In the genomic region with DNA sequence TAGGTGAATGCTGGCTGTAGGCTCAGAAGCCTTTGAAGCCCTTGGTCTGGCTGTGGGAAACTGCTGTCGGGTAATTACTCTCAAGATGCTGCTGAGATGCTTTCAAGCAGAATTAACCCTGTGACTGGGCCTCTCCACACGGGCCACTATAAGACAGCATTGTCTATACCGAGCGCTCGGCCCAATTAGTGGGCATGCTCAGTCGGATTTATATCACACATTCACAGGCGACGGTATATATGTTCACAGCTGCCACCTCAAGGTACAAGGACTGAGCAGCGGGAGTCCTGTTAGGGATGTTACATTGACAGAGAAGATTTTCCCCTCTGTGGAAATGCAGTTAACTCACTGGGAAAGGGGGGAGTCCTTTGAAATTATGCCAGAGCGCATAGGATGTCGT, we compare ENCODE assay signal across 13 mouse cellular contexts.
DNase-seq lines count a peak whose midpoint lies in the region; ATAC-seq lines count a peak whose summit lies in the region.
"Had no signal": no experiment of that assay in that cellular context is flagged by ENCODE, and none has a peak within 500 bp of the region (broad histone marks: within the 10 kb centered on the region; RNA-seq: fewer than 3 reads in every experiment).

No protein-coding gene starts in this region.

- H3K27ac ChIP-seq in intestine, embryonic 14.5 days (ENCODE audit: low read depth) = no peak overlapping the region
- H3K27ac ChIP-seq in intestine, embryonic 15.5 days = no peak overlapping the region
- peak overlapping the region; percentile 75 for H3K27ac ChIP-seq in forebrain, embryonic 11.5 days (ENCODE audit: low read depth, low read length)
- H3K27ac ChIP-seq in midbrain, embryonic 11.5 days (ENCODE audit: low read depth, low read length) = no peak overlapping the region
- H3K27ac ChIP-seq: embryonic facial prominence, embryonic 15.5 days had no signal

- WGBS in intestine, embryonic 14.5 days = 61% methylated on average over 11 of the region's 11 CpGs
- WGBS in intestine, embryonic 15.5 days = 68% methylated on average over 11 of the region's 11 CpGs
- 14% methylated on average over 11 of the region's 11 CpGs for WGBS in forebrain, embryonic 11.5 days
- WGBS in midbrain, embryonic 11.5 days = 49% methylated on average over 11 of the region's 11 CpGs

- no peaks in the 10 kb centered on the region for H3K27me3 ChIP-seq in intestine, embryonic 14.5 days (replicated peaks; ENCODE audit: control insufficient read depth, insufficient read depth, low read length)
- H3K27me3 ChIP-seq in intestine, embryonic 15.5 days (replicated peaks) = no peaks in the 10 kb centered on the region
- no peaks in the 10 kb centered on the region for H3K27me3 ChIP-seq in forebrain, embryonic 11.5 days (ENCODE audit: control insufficient read depth, insufficient read depth, low read length)
- H3K27me3 ChIP-seq in midbrain, embryonic 11.5 days (ENCODE audit: control insufficient read depth, insufficient read depth, low read length) = no peaks in the 10 kb centered on the region
- H3K27me3 ChIP-seq: embryonic facial prominence, embryonic 15.5 days had no signal

- H3K36me3 ChIP-seq in intestine, embryonic 14.5 days (ENCODE audit: control insufficient read depth, insufficient read depth, low read length) = no peaks in the 10 kb centered on the region
- H3K36me3 ChIP-seq in intestine, embryonic 15.5 days = no peaks in the 10 kb centered on the region
- H3K36me3 ChIP-seq in forebrain, embryonic 11.5 days (ENCODE audit: control insufficient read depth, insufficient read depth, low read length) = no peaks in the 10 kb centered on the region
- H3K36me3 ChIP-seq in midbrain, embryonic 11.5 days (ENCODE audit: control insufficient read depth, insufficient read depth, low read length) = no peaks in the 10 kb centered on the region
- H3K36me3 ChIP-seq: embryonic facial prominence, embryonic 15.5 days; G1E had no signal

- DNase-seq in intestine, embryonic 14.5 days (ENCODE audit: low spot score) = peak; percentile 49
- peak; percentile 85 for DNase-seq in forebrain, embryonic 11.5 days (ENCODE audit: low spot score)
- DNase-seq in midbrain, embryonic 11.5 days (ENCODE audit: low spot score, missing footprints) = peak; percentile 75
- DNase-seq in retina, embryonic 14.5 days (ENCODE audit: low spot score) = peak; percentile 85
- DNase-seq in right cerebral cortex, postnatal 14 days = no peak
- no peak for DNase-seq in spleen, adult 18-20 months
- DNase-seq in right cerebral cortex, adult 18-20 months = no peak
- DNase-seq: cerebellum, adult 18-20 months; heart, postnatal 10 days; kidney, adult 18-20 months had no signal

- no peak for ATAC-seq in intestine, embryonic 14.5 days (replicated peaks; ENCODE audit: low FRiP score, low TSS enrichment, low read depth)
- ATAC-seq in intestine, embryonic 15.5 days = no peak
- ATAC-seq in forebrain, embryonic 11.5 days (replicated peaks; ENCODE audit: low FRiP score) = peak; percentile 93
- ATAC-seq in midbrain, embryonic 11.5 days (ENCODE audit: low FRiP score) = 0 out of 2 replicates have a peak, but pooled peaks have one; percentile 63

- H3K4me2 ChIP-seq in intestine, embryonic 14.5 days (ENCODE audit: low read length) = no peak overlapping the region
- H3K4me2 ChIP-seq in intestine, embryonic 15.5 days (replicated peaks) = no peak overlapping the region
- peak overlapping the region; percentile 18; the same call in 1 of the 2 replicates for H3K4me2 ChIP-seq in forebrain, embryonic 11.5 days (ENCODE audit: low read depth, low read length, severe bottlenecking)
- no peak overlapping the region for H3K4me2 ChIP-seq in midbrain, embryonic 11.5 days
- H3K4me2 ChIP-seq: embryonic facial prominence, embryonic 15.5 days had no signal

- H3K4me3 ChIP-seq in intestine, embryonic 14.5 days (ENCODE audit: low read depth, low read length) = no peak overlapping the region
- H3K4me3 ChIP-seq in intestine, embryonic 15.5 days (replicated peaks) = no peak overlapping the region
- no peak overlapping the region for H3K4me3 ChIP-seq in forebrain, embryonic 11.5 days (ENCODE audit: low read depth, low read length)
- H3K4me3 ChIP-seq in midbrain, embryonic 11.5 days (ENCODE audit: low read depth, low read length) = no peak overlapping the region
- H3K4me3 ChIP-seq: embryonic facial prominence, embryonic 15.5 days had no signal

- no peaks in the 10 kb centered on the region for H3K9me3 ChIP-seq in intestine, embryonic 14.5 days (ENCODE audit: control insufficient read depth, low read length)
- H3K9me3 ChIP-seq in intestine, embryonic 15.5 days = no peaks in the 10 kb centered on the region
- H3K9me3 ChIP-seq in forebrain, embryonic 11.5 days (ENCODE audit: control insufficient read depth, low read length) = no peaks in the 10 kb centered on the region
- no peaks in the 10 kb centered on the region for H3K9me3 ChIP-seq in midbrain, embryonic 11.5 days (ENCODE audit: control insufficient read depth, low read length)
- H3K9me3 ChIP-seq: embryonic facial prominence, embryonic 15.5 days had no signal

- no peak overlapping the region for H3K9ac ChIP-seq in intestine, embryonic 14.5 days (ENCODE audit: low read length)
- H3K9ac ChIP-seq in intestine, embryonic 15.5 days = no peak overlapping the region
- no peak overlapping the region for H3K9ac ChIP-seq in forebrain, embryonic 11.5 days (ENCODE audit: low read length)
- no peak overlapping the region for H3K9ac ChIP-seq in midbrain, embryonic 11.5 days (ENCODE audit: low read length)
- H3K9ac ChIP-seq: embryonic facial prominence, embryonic 15.5 days had no signal

- peaks cover 16% of the 10 kb centered on the region for H3K4me1 ChIP-seq in intestine, embryonic 14.5 days (replicated peaks; ENCODE audit: control insufficient read depth, insufficient read depth, low read length)
- peaks cover 7% of the 10 kb centered on the region; the same call in 1 of the 2 replicates for H3K4me1 ChIP-seq in intestine, embryonic 15.5 days (replicated peaks)
- peaks cover 8% of the 10 kb centered on the region for H3K4me1 ChIP-seq in forebrain, embryonic 11.5 days (replicated peaks; ENCODE audit: control insufficient read depth, insufficient read depth, low read length)
- peaks cover 7% of the 10 kb centered on the region for H3K4me1 ChIP-seq in midbrain, embryonic 11.5 days (ENCODE audit: control insufficient read depth, insufficient read depth, low read length)

Comparison
In these comparisons a context has a peak if more than half of its experiments do, and no peak if none do; other contexts are left out.
1. ATAC-seq: peak in forebrain, embryonic 11.5 days (single experiment) and midbrain, embryonic 11.5 days (single experiment); none in intestine, embryonic 14.5 days (single experiment) and intestine, embryonic 15.5 days (single experiment).
2. DNase-seq: peak in intestine, embryonic 14.5 days (single experiment), forebrain, embryonic 11.5 days (single experiment), midbrain, embryonic 11.5 days (single experiment) and retina, embryonic 14.5 days (single experiment); none in right cerebral cortex, postnatal 14 days (single experiment), spleen, adult 18-20 months (0 of 2) and right cerebral cortex, adult 18-20 months (single experiment).